Mouse (Mus musculus) stomach, postnatal 0 days (tissue): ENCODE measurements around the gene Ncoa3.

Source experiments
- CTCF ChIP-seq: IDR thresholded peaks from 2 replicates; pipeline ENCODE4 v1.5.1; 2016; ENCODE audit warnings: antibody characterized with exemption, low read depth, mild to moderate bottlenecking, moderate library complexity
- EP300 ChIP-seq: optimal IDR thresholded peaks from 2 replicates; pipeline ENCODE3; 2016; ENCODE audit warnings: antibody characterized with exemption

- TF ChIP-seq CTCF (no peak), EP300 (no peak)
Observed at GRCm38 (mm10) chr2:166077371-166077770, 84.9 kb downstream of the Ncoa3 start.
